Mouse (Mus musculus): ENCODE measurements at regions not wholly inside any gene's neighbourhood (a gene's known extent, or its start where the extent isn't known, plus 50 kb on each side); places are given as distances from the start of the nearest gene placed in this dataset.

GRCm38 (mm10) chr2:45817945-45818719 lies 700.9 kb upstream of the Zeb2 start:
- TF ChIP-seq POLR2A (IDR thresholded peaks at IDR 0.05; ENCODE audit: borderline replicate concordance, insufficient read depth, low read length) (no peak), CTCF (IDR thresholded peaks at IDR 0.05; ENCODE audit: borderline replicate concordance, insufficient read depth, low read depth, low read length) (no peak)
